Mouse (Mus musculus) testis, adult 2 months (tissue): Measurements from ENCODE around the gene Aldh3b2. TPM values are rescaled to one million over a fixed set of nuclear protein-coding genes. Genes with fewer than 3 reads are reported as not detected.

ENCODE experiments used
- H3K27ac ChIP-seq: fragments of 200-500 bp; 2 replicates; pipeline ENCODE4 v1.5.1; 2012; ENCODE audit warnings: low read depth, low read length; ENCODE audit not compliant: control insufficient read depth, insufficient read depth
- H3K27me3 ChIP-seq: fragments of 200-500 bp; 2 replicates; pipeline ENCODE4 v1.6.1; 2012; ENCODE audit warnings: mild to moderate bottlenecking, low read length, moderate library complexity; ENCODE audit not compliant: control insufficient read depth, insufficient read depth
- H3K36me3 ChIP-seq: fragments of 200-500 bp; 2 replicates; pipeline ENCODE4 v1.6.1; 2012; ENCODE audit warnings: mild to moderate bottlenecking, low read length; ENCODE audit not compliant: control insufficient read depth, insufficient read depth
- H3K4me1 ChIP-seq: fragments of 200-500 bp; 2 replicates; pipeline ENCODE4 v1.6.1; 2012; ENCODE audit warnings: low read length; ENCODE audit not compliant: control insufficient read depth, insufficient read depth
- H3K4me3 ChIP-seq: fragments of 200-500 bp; 2 replicates; pipeline ENCODE4 v1.5.1; 2012; ENCODE audit warnings: low read depth, mild to moderate bottlenecking, low read length, moderate library complexity, mixed read lengths; ENCODE audit not compliant: control insufficient read depth
- CTCF ChIP-seq: fragments of 200-500 bp; IDR thresholded peaks from 2 replicates; pipeline ENCODE4 v1.5.1; 2012; ENCODE audit warnings: low read depth, mild to moderate bottlenecking, inconsistent platforms, low read length, moderate library complexity; ENCODE audit not compliant: control insufficient read depth, insufficient read depth, insufficient replicate concordance
- POLR2A ChIP-seq: fragments of 200-500 bp; IDR thresholded peaks from 2 replicates; pipeline ENCODE4 v1.6.1; 2012; ENCODE audit warnings: low read depth, mild to moderate bottlenecking, inconsistent platforms, low read length, moderate library complexity; ENCODE audit not compliant: control insufficient read depth
- polyA plus RNA-seq: library from polyadenylated mRNA; depleted of rRNA; stranded (reverse); fragments of >200 nt; gene quantifications from 2 replicates; pipeline ENCODE4 v1.2.3, GENCODE M21; 2012

Gene Aldh3b2
- polyA plus RNA-seq, 1 experiment, result 48.6 TPM

- Histone ChIP-seq H3K4me1 (peaks cover 23% of the 10 kb centered on the region), H3K27me3 (no peaks in the 10 kb centered on the region), H3K36me3 (no peaks in the 10 kb centered on the region), H3K27ac (no peak overlapping the region; the same call in 1 of the 2 replicates), H3K4me3 (peak overlapping the region; percentile 40)
- no peak for TF ChIP-seq CTCF
- TF ChIP-seq POLR2A, result no peak
Observed at GRCm38 (mm10) chr19:3926685-3927084, 45.4 kb upstream of the Aldh3b2 start.

GRCm38 (mm10) chr19:3927989-3928388 is 44.1 kb upstream of the Aldh3b2 start:
- Histone ChIP-seq H3K4me1 (peaks cover 23% of the 10 kb centered on the region), H3K27ac (no peak overlapping the region)
- TF ChIP-seq POLR2A (no peak), CTCF (no peak)

GRCm38 (mm10) chr19:3928779-3929178 is 43.3 kb upstream of the Aldh3b2 start:
- no peak overlapping the region for H3K4me3 ChIP-seq
- peak overlapping the region; percentile 82; the same call in 1 of the 2 replicates for H3K27ac ChIP-seq
- peaks cover 18% of the 10 kb centered on the region for H3K4me1 ChIP-seq
- H3K36me3 ChIP-seq, result no peaks in the 10 kb centered on the region
- H3K27me3 ChIP-seq, result no peaks in the 10 kb centered on the region
- TF ChIP-seq CTCF, result no peak
- TF ChIP-seq POLR2A, result no peak

More at GRCm38 (mm10) chr19:3927989-3928388, 44.1 kb upstream of the Aldh3b2 start:
- Histone ChIP-seq H3K4me3 (no peak overlapping the region), H3K27me3 (no peaks in the 10 kb centered on the region), H3K36me3 (no peaks in the 10 kb centered on the region)

GRCm38 (mm10) chr19:3929211-3929941 is 42.8 kb upstream of the Aldh3b2 start, which contains the start of gene Aldh3b1:
TSS of gene Aldh3b1 (minus strand) at chr19:3929808.
- no peaks in the 10 kb centered on the region for H3K27me3 ChIP-seq
- TF ChIP-seq CTCF (no peak), POLR2A (no peak)
- H3K4me1 ChIP-seq, result peaks cover 14% of the 10 kb centered on the region
- H3K36me3 ChIP-seq, result no peaks in the 10 kb centered on the region
- peak within 1 kb of the TSS; percentile 82 for H3K27ac ChIP-seq
- H3K4me3 ChIP-seq, result no peak within 1 kb of the TSS; the same call in none of the 2 replicates

- TF ChIP-seq POLR2A, result no peak
- H3K4me1 ChIP-seq, result peaks cover 14% of the 10 kb centered on the region
- no peaks in the 10 kb centered on the region for H3K27me3 ChIP-seq
- no peak overlapping the region for H3K4me3 ChIP-seq
- no peak overlapping the region for H3K27ac ChIP-seq
- H3K36me3 ChIP-seq, result no peaks in the 10 kb centered on the region
Observed at GRCm38 (mm10) chr19:3930262-3931057, 41.7 kb upstream of the Aldh3b2 start.

GRCm38 (mm10) chr19:3931716-3932115 is 40.4 kb upstream of the Aldh3b2 start:
- H3K27me3 ChIP-seq, result no peaks in the 10 kb centered on the region
- H3K4me3 ChIP-seq, result no peak overlapping the region
- TF ChIP-seq CTCF, result no peak
- TF ChIP-seq POLR2A, result no peak
- H3K4me1 ChIP-seq, result peaks cover 14% of the 10 kb centered on the region
- H3K27ac ChIP-seq, result no peak overlapping the region
- no peaks in the 10 kb centered on the region for H3K36me3 ChIP-seq
